Mouse (Mus musculus) hindbrain, embryonic 11.5 days (tissue): ENCODE data around the gene Cyb5d2. TPM values are rescaled to one million over a fixed set of nuclear protein-coding genes. Genes with fewer than 3 reads are reported as not detected.
"Not testable (repeated sequence)": the region's sequence is repeated elsewhere in the genome, so short reads cannot be mapped to it uniquely, and the experiment has no call there.

Experiments
- ATAC-seq: fragments of 200-750 bp; cut with Nextera tagmentation; 2 replicates; pipeline ENCODE4 v1.8.0; 2017; ENCODE audit warnings: mild to moderate bottlenecking, moderate TSS enrichment, moderate library complexity; ENCODE audit not compliant: low FRiP score
- DNase-seq: peaks from one replicate; pipeline ENCODE4 v3.0.0-alpha.2; 2015; ENCODE audit warnings: low spot score
- H3K27ac ChIP-seq: fragments of 300-500 bp; sonication (generic); 2 replicates; pipeline ENCODE4 v1.5.1; 2014; ENCODE audit warnings: mild to moderate bottlenecking, low read depth, low read length
- H3K27me3 ChIP-seq: fragments of 300-500 bp; sonication (generic); 2 replicates; pipeline ENCODE4 v1.6.1; 2014; ENCODE audit warnings: mild to moderate bottlenecking, low read length, moderate library complexity, mixed read lengths; ENCODE audit not compliant: control insufficient read depth, insufficient read depth
- H3K36me3 ChIP-seq: fragments of 300-500 bp; sonication (generic); 2 replicates; pipeline ENCODE4 v1.6.1; 2014; ENCODE audit warnings: mild to moderate bottlenecking, low read length, moderate library complexity, mixed read lengths; ENCODE audit not compliant: control insufficient read depth, insufficient read depth
- H3K4me1 ChIP-seq: fragments of 300-500 bp; sonication (generic); replicated peaks from 2 replicates; pipeline ENCODE4 v1.6.1; 2014; ENCODE audit warnings: low read length, mixed read lengths; ENCODE audit not compliant: control insufficient read depth, insufficient read depth
- H3K4me2 ChIP-seq: fragments of 300-500 bp; sonication (generic); replicated peaks from 2 replicates; pipeline ENCODE4 v1.6.1; 2014; ENCODE audit warnings: mild to moderate bottlenecking, low read depth, low read length
- H3K4me3 ChIP-seq: fragments of 300-500 bp; sonication (generic); 2 replicates; pipeline ENCODE4 v1.5.1; 2014; ENCODE audit warnings: low read depth, low read length
- H3K9ac ChIP-seq: fragments of 300-500 bp; sonication (generic); 2 replicates; pipeline ENCODE4 v1.6.1; 2014; ENCODE audit warnings: low read depth, low read length
- H3K9me3 ChIP-seq: fragments of 300-500 bp; sonication (generic); 2 replicates; pipeline ENCODE4 v1.6.1; 2016; ENCODE audit warnings: low read length; ENCODE audit not compliant: control insufficient read depth
- WGBS: fragments of 180-500 bp; shearing (Covaris S2); extraction: QIAGEN DNeasy Blood & Tissue Kit; methylation state at CpG from one replicate; pipeline ENCODE4 v1.1.7; 2014; 5-methylcytosine and 5-hydroxymethylcytosine counted together
- polyA plus RNA-seq: library from polyadenylated mRNA; unstranded; fragments of >200 nt; fragmentation: Nextera tagmentation; extraction: Ambion mirVana; gene quantifications from 2 replicates; pipeline ENCODE4 v1.2.1, GENCODE M21; 2014

Cyb5d2 gene
- polyA plus RNA-seq, 1 experiment from 2014 or later, result 4.5 TPM

DNA sequence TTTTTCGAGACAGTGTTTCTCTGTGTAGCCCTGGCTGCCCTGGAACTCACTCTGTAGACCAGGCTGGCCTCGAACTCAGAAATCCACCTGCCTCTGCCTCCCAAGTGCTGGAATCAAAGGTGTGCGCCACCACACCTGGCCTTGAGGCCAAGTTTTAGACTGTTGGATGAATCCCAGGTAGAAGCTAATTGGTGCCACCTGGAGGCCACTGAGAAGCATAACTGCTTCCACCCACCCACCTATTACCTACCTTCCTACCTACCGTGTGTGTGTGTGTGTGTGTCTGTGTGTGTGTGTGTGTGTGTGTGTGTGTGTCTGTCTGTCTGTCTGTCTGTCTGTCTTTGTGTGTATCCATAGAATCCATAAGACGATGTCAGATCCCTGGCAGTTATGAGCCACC, 58.4 kb downstream of the Cyb5d2 start:
- H3K36me3 ChIP-seq, H3K4me2 ChIP-seq, H3K9ac ChIP-seq, H3K4me3 ChIP-seq, H3K4me1 ChIP-seq, DNase-seq, H3K27me3 ChIP-seq, H3K27ac ChIP-seq, H3K9me3 ChIP-seq, ATAC-seq: not testable (repeated sequence)
- 90% methylated on average over 5 of the region's 5 CpGs for WGBS

- Histone ChIP-seq H3K36me3 (peaks cover 6% of the 10 kb centered on the region), H3K9ac (no peak overlapping the region), H3K4me3 (no peak overlapping the region), H3K4me1 (no peaks in the 10 kb centered on the region), H3K4me2 (no peak overlapping the region), H3K27ac (no peak overlapping the region), H3K27me3 (no peaks in the 10 kb centered on the region), H3K9me3 (no peaks in the 10 kb centered on the region)
- DNase-seq, result no peak
- 59% methylated on average over 1 of the region's 1 CpGs for WGBS
- ATAC-seq, result no peak
Measured at GRCm38 (mm10) chr11:72736320-72736719, 59.6 kb downstream of the Cyb5d2 start.

DNA sequence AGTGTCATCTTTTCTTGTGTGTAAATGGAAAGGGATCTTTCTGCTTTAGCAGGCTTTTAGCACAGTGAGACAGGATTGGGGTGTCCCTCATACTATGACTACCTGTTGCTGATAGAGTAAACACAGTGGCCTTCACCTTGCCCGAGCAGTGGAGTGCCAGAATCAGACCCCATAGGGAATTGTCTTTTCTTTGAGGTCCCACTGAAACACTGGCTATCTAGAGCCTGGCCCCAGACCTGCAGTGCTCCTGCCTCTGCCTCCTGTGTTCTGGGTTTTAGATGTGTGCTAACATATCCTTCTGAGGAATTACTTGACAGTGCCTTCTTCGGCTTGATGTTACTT, 60.5 kb downstream of the Cyb5d2 start:
- no peak for ATAC-seq
- WGBS, result 80% methylated on average over 2 of the region's 2 CpGs

GRCm38 (mm10) chr11:72734840-72735518, 61.0 kb downstream of the Cyb5d2 start:
- no peak overlapping the region for H3K4me3 ChIP-seq

More for the DNA sequence above, 60.5 kb downstream of the Cyb5d2 start:
- peaks cover 6% of the 10 kb centered on the region for H3K36me3 ChIP-seq
- no peak overlapping the region for H3K4me3 ChIP-seq
- no peaks in the 10 kb centered on the region for H3K4me1 ChIP-seq
- no peaks in the 10 kb centered on the region for H3K27me3 ChIP-seq
- no peak overlapping the region for H3K4me2 ChIP-seq
- H3K9me3 ChIP-seq, result no peaks in the 10 kb centered on the region
- DNase-seq, result no peak
- no peak overlapping the region for H3K27ac ChIP-seq
- no peak overlapping the region for H3K9ac ChIP-seq

GRCm38 (mm10) chr11:72733736-72734135, 62.2 kb downstream of the Cyb5d2 start:
- DNase-seq, result no peak
- H3K4me2 ChIP-seq, result no peak overlapping the region
- ATAC-seq, result no peak
- WGBS, result 90% methylated on average over 3 of the region's 3 CpGs
- H3K9me3 ChIP-seq, result no peaks in the 10 kb centered on the region
- H3K27ac ChIP-seq, result no peak overlapping the region
- H3K4me3 ChIP-seq, result no peak overlapping the region
- H3K27me3 ChIP-seq, result no peaks in the 10 kb centered on the region
- no peak overlapping the region for H3K9ac ChIP-seq
- H3K36me3 ChIP-seq, result peaks cover 6% of the 10 kb centered on the region; the same call in 1 of the 2 replicates
- no peaks in the 10 kb centered on the region for H3K4me1 ChIP-seq

More at GRCm38 (mm10) chr11:72734840-72735518, 61.0 kb downstream of the Cyb5d2 start:
- ATAC-seq (no peak), DNase-seq (no peak)
- H3K4me2 ChIP-seq, result no peak overlapping the region
- no peaks in the 10 kb centered on the region for H3K4me1 ChIP-seq
- no peaks in the 10 kb centered on the region for H3K27me3 ChIP-seq
- 86% methylated on average over 4 of the region's 4 CpGs for WGBS
- peaks cover 6% of the 10 kb centered on the region; the same call in 1 of the 2 replicates for H3K36me3 ChIP-seq
- H3K9ac ChIP-seq, result no peak overlapping the region
- no peak overlapping the region for H3K27ac ChIP-seq
- no peaks in the 10 kb centered on the region for H3K9me3 ChIP-seq

Other genes starting within 250 kb of the Cyb5d2 start
- gene Spns3, start 245.6 kb downstream of the Cyb5d2 start, polyA plus RNA-seq, result not detected in 2 replicates
- gene Ube2g1, start 188.9 kb downstream of the Cyb5d2 start, polyA plus RNA-seq, result 127 and 131 TPM in 2 replicates
- gene Ankfy1, start 106.1 kb downstream of the Cyb5d2 start, polyA plus RNA-seq, result 28.1 and 30.6 TPM in 2 replicates
- gene Zzef1, start 84 bp upstream of the Cyb5d2 start, polyA plus RNA-seq, result 8.0 and 14.0 TPM in 2 replicates
- 0.68 and 1.4 TPM in 2 replicates for gene Atp2a3, start 165.0 kb upstream of the Cyb5d2 start, polyA plus RNA-seq
- 1.4 and 2.4 TPM in 2 replicates for gene P2rx1, start 203.0 kb upstream of the Cyb5d2 start, polyA plus RNA-seq
- 3.7 and 4.4 TPM in 2 replicates for gene Camkk1, start 222.9 kb upstream of the Cyb5d2 start, polyA plus RNA-seq